ENCODE assay signal across 16 mouse cellular contexts in the genomic region with DNA sequence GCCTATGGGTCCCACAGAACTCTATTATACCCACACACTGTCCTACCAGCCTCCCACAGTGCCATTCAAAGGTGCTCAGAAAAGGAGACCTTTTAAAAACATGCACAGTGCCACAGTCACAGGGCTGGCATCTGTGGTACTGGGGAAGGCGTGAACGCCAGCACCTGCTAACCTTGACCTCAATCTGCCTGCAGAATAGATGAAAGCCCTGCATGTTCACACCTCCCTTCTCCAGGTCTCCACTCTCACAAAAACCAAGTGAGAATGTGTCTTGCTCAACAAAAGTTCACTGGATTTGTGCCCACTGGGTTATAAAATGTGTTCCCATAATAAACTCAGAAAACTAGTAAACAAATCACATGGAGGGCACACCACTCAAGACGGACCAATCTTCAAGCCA. TPM values are rescaled to one million over a fixed set of nuclear protein-coding genes. Genes with fewer than 3 reads are reported as not detected.
DNase-seq lines count a peak whose midpoint lies in the region; ATAC-seq and TF ChIP-seq lines count a peak whose summit lies in the region.
"Had no signal": no experiment of that assay in that cellular context is flagged by ENCODE, and none has a peak within 500 bp of the region (broad histone marks: within the 10 kb centered on the region; RNA-seq: fewer than 3 reads in every experiment).

No protein-coding gene starts in this region.

- no peak for TF ChIP-seq CTCF in brain, embryonic 14.5 days (IDR thresholded peaks at IDR 0.05; ENCODE audit: borderline replicate concordance, extremely low read depth, insufficient read depth, insufficient read length)
- no peak for TF ChIP-seq CTCF in lung, postnatal 0 days (IDR thresholded peaks at IDR 0.05)

- H3K4me1 ChIP-seq in hindbrain, embryonic 16.5 days (ENCODE audit: control insufficient read depth, insufficient read depth, low read depth, low read length), result peaks cover 52% of the 10 kb centered on the region
- peaks cover 57% of the 10 kb centered on the region for H3K4me1 ChIP-seq in hindbrain, embryonic 12.5 days
- H3K4me1 ChIP-seq in lung, postnatal 0 days (ENCODE audit: insufficient read depth, low read depth, low read length), result peaks cover 29% of the 10 kb centered on the region

- H3K4me3 ChIP-seq in hindbrain, embryonic 16.5 days (ENCODE audit: low read length), result no peak overlapping the region
- no peak overlapping the region for H3K4me3 ChIP-seq in hindbrain, embryonic 12.5 days
- no peak overlapping the region for H3K4me3 ChIP-seq in lung, postnatal 0 days (ENCODE audit: low read depth, low read length)
- H3K4me3 ChIP-seq: stomach, embryonic 15.5 days had no signal

- H3K27me3 ChIP-seq in hindbrain, embryonic 16.5 days (replicated peaks; ENCODE audit: control insufficient read depth, insufficient read depth, low read length), result no peaks in the 10 kb centered on the region
- H3K27me3 ChIP-seq in hindbrain, embryonic 12.5 days, result no peaks in the 10 kb centered on the region
- H3K27me3 ChIP-seq in lung, postnatal 0 days (replicated peaks; ENCODE audit: insufficient read depth, low read length), result no peaks in the 10 kb centered on the region
- H3K27me3 ChIP-seq: stomach, embryonic 15.5 days had no signal

- no peaks in the 10 kb centered on the region for H3K9me3 ChIP-seq in hindbrain, embryonic 16.5 days (ENCODE audit: control insufficient read depth, low read length)
- H3K9me3 ChIP-seq in hindbrain, embryonic 12.5 days (replicated peaks), result no peaks in the 10 kb centered on the region
- H3K9me3 ChIP-seq in lung, postnatal 0 days (ENCODE audit: low read length), result no peaks in the 10 kb centered on the region
- H3K9me3 ChIP-seq: stomach, embryonic 15.5 days had no signal

- 58% methylated on average over 3 of the region's 3 CpGs for WGBS in hindbrain, embryonic 16.5 days
- 61% methylated on average over 3 of the region's 3 CpGs for WGBS in hindbrain, embryonic 12.5 days
- WGBS in lung, postnatal 0 days, result 68% methylated on average over 3 of the region's 3 CpGs

- H3K4me2 ChIP-seq in hindbrain, embryonic 16.5 days (ENCODE audit: low read length), result no peak overlapping the region
- no peak overlapping the region for H3K4me2 ChIP-seq in hindbrain, embryonic 12.5 days (replicated peaks)
- H3K4me2 ChIP-seq in lung, postnatal 0 days (replicated peaks; ENCODE audit: low read depth, low read length), result no peak overlapping the region
- H3K4me2 ChIP-seq: hindbrain, embryonic 14.5 days; stomach, embryonic 15.5 days had no signal

- no peak for TF ChIP-seq EP300 in lung, postnatal 0 days (IDR thresholded peaks at IDR 0.05)

- no peak overlapping the region for H3K9ac ChIP-seq in hindbrain, embryonic 16.5 days (ENCODE audit: low read depth, low read length)
- H3K9ac ChIP-seq in hindbrain, embryonic 12.5 days, result no peak overlapping the region
- H3K9ac ChIP-seq in lung, postnatal 0 days (replicated peaks; ENCODE audit: low read depth), result no peak overlapping the region
- H3K9ac ChIP-seq: hindbrain, embryonic 14.5 days; stomach, embryonic 15.5 days had no signal

- no peak overlapping the region for H3K27ac ChIP-seq in hindbrain, embryonic 16.5 days (ENCODE audit: low read depth, low read length)
- H3K27ac ChIP-seq in hindbrain, embryonic 12.5 days, result no peak overlapping the region
- no peak overlapping the region for H3K27ac ChIP-seq in lung, postnatal 0 days (ENCODE audit: low read length)
- H3K27ac ChIP-seq: hindbrain, embryonic 14.5 days; stomach, embryonic 15.5 days had no signal

- ATAC-seq in hindbrain, embryonic 16.5 days, result 0 out of 2 replicates have a peak, but pooled peaks have one; percentile 17
- ATAC-seq in hindbrain, embryonic 12.5 days (ENCODE audit: low FRiP score), result no peak
- ATAC-seq in lung, postnatal 0 days, result no peak

- H3K36me3 ChIP-seq in hindbrain, embryonic 16.5 days (ENCODE audit: control insufficient read depth, insufficient read depth, low read length), result no peaks in the 10 kb centered on the region
- no peaks in the 10 kb centered on the region for H3K36me3 ChIP-seq in hindbrain, embryonic 12.5 days
- no peaks in the 10 kb centered on the region for H3K36me3 ChIP-seq in lung, postnatal 0 days (ENCODE audit: insufficient read depth, low read length)
- H3K36me3 ChIP-seq: stomach, embryonic 15.5 days had no signal

- TF ChIP-seq POLR2A in brain, embryonic 14.5 days (IDR thresholded peaks at IDR 0.05; ENCODE audit: borderline replicate concordance, extremely low read depth, insufficient read depth, insufficient read length, poor library complexity, severe bottlenecking), result no peak

- peak; percentile 38 for DNase-seq in adrenal gland, postnatal 14 days
- no peak for DNase-seq in adrenal gland, postnatal 4 days (ENCODE audit: low spot score in 2 of 2)
- DNase-seq in brain, embryonic 14.5 days (ENCODE audit: low read depth), result peak; percentile 86
- peak; percentile 17 to 30 for DNase-seq in thymus, adult 18-20 months
- no peak for DNase-seq in urinary bladder, postnatal 10 days (ENCODE audit: low spot score)
- no peak for DNase-seq in lung, postnatal 0 days (ENCODE audit: low spot score)
- DNase-seq: adrenal gland, adult 8-10 months; cerebellum, adult 11 months; kidney, adult 18-20 months; kidney, postnatal 4 days; layer of hippocampus, postnatal 36 days; lung, adult 2 months had no signal

RNA-seq across cellular contexts. Expression of a gene that starts 42.9 kb away (rescaled TPM):
- 45.7 and 60.1 TPM in 2 replicates for total RNA-seq in adrenal gland, postnatal 14 days (2021)
- total RNA-seq in adrenal gland, postnatal 4 days (2021), result 10 to 100 TPM; 77.1 to 81.0 TPM
- 34.6 and 45.2 TPM in 2 replicates for polyA plus RNA-seq in hindbrain, embryonic 16.5 days (2015; fragmentation: Nextera tagmentation; extraction: Ambion mirVana)
- polyA plus RNA-seq in hindbrain, embryonic 12.5 days (2016; fragmentation: Nextera tagmentation; extraction: Ambion mirVana), result 81.5 and 84.3 TPM in 2 replicates
- polyA plus RNA-seq in brain, embryonic 14.5 days (2012; rRNA removed), result 103 and 129 TPM in 2 replicates
- polyA plus RNA-seq in lung, postnatal 0 days (2015; fragmentation: Nextera tagmentation; extraction: Ambion mirVana), result 18.4 and 21.3 TPM in 2 replicates

Comparison
In these comparisons a context has a peak if more than half of its experiments do, and no peak if none do; other contexts are left out.
1. DNase-seq: peak in adrenal gland, postnatal 14 days (single experiment), brain, embryonic 14.5 days (single experiment) and thymus, adult 18-20 months (2 of 2); none in adrenal gland, postnatal 4 days (0 of 2), urinary bladder, postnatal 10 days (single experiment) and lung, postnatal 0 days (single experiment).